Mouse (Mus musculus) midbrain, postnatal 0 days (tissue): ENCODE measurements at regions not wholly inside any gene's neighbourhood (a gene's known extent, or its start where the extent isn't known, plus 50 kb on each side); places are given as distances from the start of the nearest gene placed in this dataset.

ENCODE experiments used
- ATAC-seq: fragments of 200-750 bp; cut with Nextera tagmentation; 2 replicates; pipeline ENCODE4 v1.8.0; 2017; ENCODE audit warnings: moderate number of reproducible peaks, mild to moderate bottlenecking, moderate TSS enrichment, moderate library complexity; ENCODE audit not compliant: low FRiP score
- DNase-seq: peaks from one replicate; pipeline ENCODE4 v3.0.0-alpha.2; 2015; ENCODE audit warnings: low spot score
- H3K27ac ChIP-seq: fragments of 300-500 bp; sonication (generic); 2 replicates; pipeline ENCODE4 v1.5.1; 2014; ENCODE audit warnings: low read depth, mild to moderate bottlenecking, low read length, mixed read lengths
- H3K27me3 ChIP-seq: fragments of 300-500 bp; sonication (generic); 2 replicates; pipeline ENCODE4 v1.6.1; 2014; ENCODE audit warnings: low read length, control low read depth, mixed read lengths; ENCODE audit not compliant: insufficient read depth
- H3K36me3 ChIP-seq: fragments of 300-500 bp; sonication (generic); 2 replicates; pipeline ENCODE4 v1.6.1; 2014; ENCODE audit warnings: low read length, control low read depth, mixed read lengths; ENCODE audit not compliant: insufficient read depth
- H3K4me1 ChIP-seq: fragments of 300-500 bp; sonication (generic); 2 replicates; pipeline ENCODE4 v1.6.1; 2014; ENCODE audit warnings: mild to moderate bottlenecking, control low read depth, antibody characterized with exemption, low read length, mixed read lengths; ENCODE audit not compliant: insufficient read depth
- H3K4me2 ChIP-seq: fragments of 300-500 bp; sonication (generic); 2 replicates; pipeline ENCODE4 v1.6.1; 2014; ENCODE audit warnings: low read depth, mild to moderate bottlenecking, low read length, mixed read lengths; ENCODE audit not compliant: poor library complexity, severe bottlenecking
- H3K4me3 ChIP-seq: fragments of 300-500 bp; sonication (generic); 2 replicates; pipeline ENCODE4 v1.5.1; 2014; ENCODE audit warnings: low read depth, mild to moderate bottlenecking, low read length, moderate library complexity
- H3K9ac ChIP-seq: fragments of 300-500 bp; sonication (generic); replicated peaks from 2 replicates; pipeline ENCODE4 v1.6.1; 2014; ENCODE audit warnings: mild to moderate bottlenecking, low read length, moderate library complexity, mixed read lengths; ENCODE audit not compliant: poor library complexity, severe bottlenecking
- H3K9me3 ChIP-seq: fragments of 300-500 bp; sonication (generic); 2 replicates; pipeline ENCODE4 v1.6.1; 2016; ENCODE audit warnings: low read length, control low read depth
- CTCF ChIP-seq: IDR thresholded peaks from 2 replicates; pipeline ENCODE4 v1.5.1; 2016; ENCODE audit warnings: antibody characterized with exemption, mild to moderate bottlenecking
- WGBS: fragments of 180-500 bp; shearing (Covaris S2); extraction: QIAGEN DNeasy Blood & Tissue Kit; methylation state at CpG from one replicate; pipeline ENCODE4 v1.1.7; 2014; 5-methylcytosine and 5-hydroxymethylcytosine counted together

DNA sequence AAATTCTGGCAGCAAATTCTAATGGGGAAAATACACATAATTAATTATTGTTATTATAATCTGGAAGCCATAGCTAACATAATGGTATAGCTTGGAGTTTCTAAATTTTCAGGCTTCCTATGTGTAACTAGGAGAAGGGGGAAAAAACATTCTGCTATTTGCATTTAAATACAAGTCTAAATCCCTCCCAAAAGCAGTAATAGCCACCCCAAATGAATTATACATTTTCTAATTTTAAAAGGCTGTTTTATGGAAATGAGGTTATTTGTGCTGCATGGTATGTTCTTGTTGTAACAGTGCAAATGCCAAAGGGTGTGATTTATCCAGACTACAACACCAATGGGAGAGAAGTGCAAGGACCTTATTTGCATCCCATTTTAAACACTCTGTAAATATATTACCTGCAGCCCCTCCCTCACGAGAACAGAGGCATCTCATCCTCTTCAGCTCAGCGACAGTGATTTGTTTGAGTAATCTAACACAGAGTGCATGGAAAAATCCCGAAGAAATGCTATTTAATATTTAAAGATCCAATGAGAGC lies 101.4 kb upstream of the Hs3st1 start:
- no peaks in the 10 kb centered on the region for H3K36me3 ChIP-seq
- H3K27ac ChIP-seq, result peak overlapping the region; percentile 6; the same call in 1 of the 2 replicates
- 31% methylated on average over 3 of the region's 3 CpGs for WGBS
- no peak for TF ChIP-seq CTCF
- H3K9me3 ChIP-seq, result no peaks in the 10 kb centered on the region
- DNase-seq (no peak), ATAC-seq (no peak)
- no peak overlapping the region for H3K9ac ChIP-seq
- H3K27me3 ChIP-seq, result no peaks in the 10 kb centered on the region
- no peaks in the 10 kb centered on the region; the same call in 1 of the 2 replicates for H3K4me1 ChIP-seq
- no peak overlapping the region for H3K4me2 ChIP-seq
- no peak overlapping the region for H3K4me3 ChIP-seq

DNA sequence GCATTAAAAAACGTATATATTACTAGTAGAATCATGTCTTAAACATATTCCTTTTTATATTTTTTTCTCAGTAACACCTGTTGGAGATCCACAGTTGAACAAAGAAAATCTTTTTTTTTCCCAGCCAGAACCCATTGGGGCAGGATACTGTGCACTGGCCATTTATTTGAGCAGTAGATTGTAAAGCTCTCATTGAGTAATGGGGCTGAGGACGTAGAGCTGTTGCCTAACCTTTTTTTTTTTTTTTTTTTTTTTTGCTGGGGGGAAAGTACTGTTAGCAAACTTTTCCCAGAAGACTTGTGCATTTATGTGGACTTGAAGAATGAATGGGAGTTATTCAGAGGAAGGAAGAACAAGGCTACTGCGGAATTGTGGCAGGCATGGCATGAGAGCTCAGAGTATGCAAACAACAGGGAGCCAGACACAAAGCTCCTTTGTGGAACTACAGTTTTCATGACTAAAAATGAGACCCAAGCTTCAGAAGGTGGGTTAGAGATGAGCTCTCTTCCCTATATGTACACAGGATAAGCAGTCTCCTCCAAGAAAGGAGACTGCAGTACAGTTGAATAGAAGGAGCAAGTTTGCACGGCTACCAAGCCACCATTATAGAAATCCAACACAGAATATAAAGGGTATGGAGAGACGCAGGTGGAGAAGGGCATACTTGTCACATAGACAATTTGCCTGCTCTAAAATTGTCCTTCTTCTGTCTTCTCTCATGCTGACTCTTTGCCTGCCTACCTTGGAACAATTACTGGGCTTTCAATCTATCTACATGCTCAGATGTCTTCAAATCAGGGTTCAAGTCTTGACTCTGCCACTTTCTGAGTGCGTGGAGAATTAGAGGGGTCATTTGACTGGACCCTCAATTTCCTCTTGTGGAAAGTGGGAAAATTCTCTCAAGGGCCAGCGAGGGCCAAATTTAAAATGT lies 100.7 kb upstream of the Hs3st1 start:
- no peaks in the 10 kb centered on the region for H3K9me3 ChIP-seq
- no peaks in the 10 kb centered on the region for H3K27me3 ChIP-seq
- no peaks in the 10 kb centered on the region; the same call in 1 of the 2 replicates for H3K4me1 ChIP-seq
- no peak for DNase-seq
- no peak overlapping the region for H3K4me3 ChIP-seq
- H3K4me2 ChIP-seq, result no peak overlapping the region
- ATAC-seq, result no peak
- no peak overlapping the region for H3K27ac ChIP-seq
- TF ChIP-seq CTCF, result no peak
- no peaks in the 10 kb centered on the region for H3K36me3 ChIP-seq
- WGBS, result 56% methylated on average over 7 of the region's 7 CpGs
- no peak overlapping the region for H3K9ac ChIP-seq

DNA sequence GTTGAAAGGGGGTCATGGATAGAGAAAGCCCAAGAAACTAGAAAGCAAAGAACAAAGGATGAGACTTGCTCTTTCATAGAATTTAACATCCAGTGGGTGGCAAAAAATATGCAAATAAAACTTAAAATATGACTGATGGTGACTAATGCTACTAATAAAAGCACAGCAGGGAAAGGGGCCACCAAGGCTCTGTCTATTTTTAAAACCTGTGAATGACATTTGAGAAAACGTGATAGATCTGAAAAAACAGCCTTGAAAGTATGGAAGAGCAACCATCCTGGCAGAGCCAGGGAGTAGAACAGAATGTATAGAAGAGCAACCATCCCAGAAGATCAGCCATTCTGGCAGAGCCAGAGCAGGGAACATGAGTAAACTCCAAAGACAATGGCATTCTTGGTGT lies 91.9 kb upstream of the Hs3st1 start:
- ATAC-seq (no peak), DNase-seq (no peak)
- WGBS, result 33% methylated on average over 1 of the region's 1 CpGs
- Histone ChIP-seq H3K4me2 (no peak overlapping the region), H3K4me3 (no peak overlapping the region), H3K9me3 (no peaks in the 10 kb centered on the region), H3K27ac (no peak overlapping the region), H3K36me3 (no peaks in the 10 kb centered on the region), H3K27me3 (no peaks in the 10 kb centered on the region), H3K9ac (no peak overlapping the region), H3K4me1 (no peaks in the 10 kb centered on the region)
- no peak for TF ChIP-seq CTCF

DNA sequence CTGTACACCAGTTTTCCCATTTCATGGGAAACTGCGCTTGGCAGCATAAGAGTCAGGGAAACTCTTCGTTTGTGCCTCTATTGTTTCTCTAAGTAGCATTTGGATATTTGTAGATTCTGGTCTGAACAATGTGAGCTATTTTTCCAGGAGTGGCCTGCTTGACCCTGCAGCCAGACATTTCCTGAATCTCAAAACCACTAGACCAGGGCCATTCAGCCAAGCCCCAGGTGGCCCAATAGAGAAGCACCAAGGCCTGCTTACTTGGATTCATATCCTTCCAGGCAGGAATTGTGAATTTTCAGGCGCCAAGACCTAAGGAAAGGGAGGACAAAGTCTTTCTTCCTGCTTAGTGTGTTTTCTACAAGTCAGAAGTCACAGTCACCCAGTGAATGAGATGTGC lies 85.9 kb upstream of the Hs3st1 start:
- Histone ChIP-seq H3K4me3 (no peak overlapping the region), H3K4me2 (no peak overlapping the region), H3K4me1 (no peaks in the 10 kb centered on the region), H3K9me3 (no peaks in the 10 kb centered on the region), H3K9ac (no peak overlapping the region), H3K36me3 (no peaks in the 10 kb centered on the region), H3K27me3 (no peaks in the 10 kb centered on the region), H3K27ac (no peak overlapping the region)
- DNase-seq, result no peak
- WGBS, result 61% methylated on average over 3 of the region's 3 CpGs
- TF ChIP-seq CTCF, result no peak
- ATAC-seq, result no peak

DNA sequence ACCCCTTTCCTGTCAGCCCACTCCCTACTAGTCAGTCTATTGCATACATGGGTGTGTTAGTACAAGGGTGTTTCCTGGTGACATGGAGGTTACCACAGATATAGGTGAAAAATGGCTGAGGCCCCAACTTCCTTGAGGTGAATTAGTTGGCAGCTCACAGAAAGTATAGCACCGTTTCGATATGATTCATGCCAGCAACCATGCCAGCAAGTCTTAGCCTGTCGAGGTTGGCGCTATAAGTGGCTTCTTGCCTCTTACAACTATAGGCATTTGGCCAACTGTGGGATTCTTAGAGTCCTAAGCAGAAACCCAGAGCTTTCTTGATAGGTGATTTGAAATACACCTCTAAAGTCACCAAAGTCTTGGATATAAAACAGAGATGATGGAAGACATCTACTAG lies 85.3 kb upstream of the Hs3st1 start:
- DNase-seq, result no peak
- H3K9ac ChIP-seq, result no peak overlapping the region
- no peak overlapping the region for H3K4me2 ChIP-seq
- H3K27me3 ChIP-seq, result no peaks in the 10 kb centered on the region
- WGBS, result 89% methylated on average over 4 of the region's 4 CpGs
- no peak for ATAC-seq
- no peak overlapping the region for H3K27ac ChIP-seq
- no peaks in the 10 kb centered on the region for H3K4me1 ChIP-seq
- H3K36me3 ChIP-seq, result no peaks in the 10 kb centered on the region
- no peaks in the 10 kb centered on the region for H3K9me3 ChIP-seq
- no peak overlapping the region for H3K4me3 ChIP-seq
- TF ChIP-seq CTCF, result no peak

DNA sequence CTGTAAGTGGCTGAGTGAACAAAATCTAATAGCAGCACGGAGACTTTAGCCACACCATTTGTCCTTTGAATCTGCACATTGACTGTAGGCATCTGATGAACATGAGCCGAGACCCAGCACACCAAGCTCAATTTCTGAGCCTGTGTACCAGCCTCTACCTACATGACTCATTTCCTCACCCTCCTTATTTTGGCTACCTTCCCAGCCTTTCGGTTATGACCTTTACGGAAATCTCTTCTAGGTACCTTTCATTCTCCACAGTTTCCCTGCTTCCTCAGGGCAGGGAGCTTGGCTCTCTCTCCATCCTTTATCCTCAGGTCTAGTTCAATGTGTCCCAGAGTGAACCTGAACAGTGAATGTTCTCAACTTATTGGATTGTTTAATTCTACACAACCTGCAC lies 77.3 kb upstream of the Hs3st1 start:
- no peak overlapping the region for H3K9ac ChIP-seq
- H3K27ac ChIP-seq, result no peak overlapping the region
- ATAC-seq (no peak), DNase-seq (no peak)
- 92% methylated on average over 4 of the region's 4 CpGs for WGBS
- H3K27me3 ChIP-seq, result no peaks in the 10 kb centered on the region
- no peaks in the 10 kb centered on the region for H3K36me3 ChIP-seq
- H3K4me1 ChIP-seq, result no peaks in the 10 kb centered on the region
- TF ChIP-seq CTCF, result no peak
- H3K9me3 ChIP-seq, result no peaks in the 10 kb centered on the region
- no peak overlapping the region for H3K4me2 ChIP-seq
- no peak overlapping the region for H3K4me3 ChIP-seq
